Mouse (Mus musculus): Measurements from ENCODE around the gene Efcab14.

- TF ChIP-seq CTCF (IDR thresholded peaks at IDR 0.05; ENCODE audit: insufficient read depth, low read length), result no peak
- no peak for TF ChIP-seq POLR2A (IDR thresholded peaks at IDR 0.05; ENCODE audit: borderline replicate concordance, extremely low read depth, low read depth, low read length)
Measured at GRCm38 (mm10) chr4:115825271-115825670, 87.7 kb downstream of the Efcab14 start.
